Mouse (Mus musculus) liver, postnatal 0 days (tissue): ENCODE measurements around the gene Tcp11. TPM values are rescaled to one million over a fixed set of nuclear protein-coding genes. Genes with fewer than 3 reads are reported as not detected.

Experiments used
- ATAC-seq: fragments of 200-750 bp; cut with Nextera tagmentation; 2 replicates; pipeline ENCODE4 v1.8.0; 2017; ENCODE audit warnings: mild to moderate bottlenecking, moderate library complexity
- DNase-seq: peaks from one replicate; pipeline ENCODE4 v3.0.0-alpha.2; 2016
- H3K27ac ChIP-seq: fragments of 300-500 bp; sonication (generic); 2 replicates; pipeline ENCODE4 v1.5.1; 2014; ENCODE audit warnings: antibody characterized with exemption, moderate library complexity, mild to moderate bottlenecking, low read depth
- H3K27me3 ChIP-seq: fragments of 300-500 bp; sonication (generic); 2 replicates; pipeline ENCODE4 v1.6.1; 2014; ENCODE audit warnings: low read length, control low read depth, mixed read lengths; ENCODE audit not compliant: insufficient read depth
- H3K36me3 ChIP-seq: fragments of 300-500 bp; sonication (generic); replicated peaks from 2 replicates; pipeline ENCODE4 v1.6.1; 2014; ENCODE audit warnings: mild to moderate bottlenecking, control low read depth, low read length, moderate library complexity, mixed read lengths; ENCODE audit not compliant: insufficient read depth
- H3K4me1 ChIP-seq: fragments of 300-500 bp; sonication (generic); 2 replicates; pipeline ENCODE4 v1.6.1; 2014; ENCODE audit warnings: antibody characterized with exemption, mild to moderate bottlenecking, control low read depth; ENCODE audit not compliant: insufficient read depth
- H3K4me2 ChIP-seq: fragments of 300-500 bp; sonication (generic); 2 replicates; pipeline ENCODE4 v1.6.1; 2014; ENCODE audit warnings: low read depth, mild to moderate bottlenecking, low read length, moderate library complexity, mixed read lengths
- H3K4me3 ChIP-seq: fragments of 300-500 bp; sonication (generic); 2 replicates; pipeline ENCODE4 v1.5.1; 2014; ENCODE audit warnings: low read depth, low read length
- H3K9ac ChIP-seq: fragments of 300-500 bp; sonication (generic); replicated peaks from 2 replicates; pipeline ENCODE4 v1.6.1; 2014; ENCODE audit warnings: mild to moderate bottlenecking, moderate library complexity
- H3K9me3 ChIP-seq: fragments of 300-500 bp; sonication (generic); 2 replicates; pipeline ENCODE4 v1.6.1; 2016; ENCODE audit warnings: mild to moderate bottlenecking, control low read depth, low read length, mixed read lengths
- CTCF ChIP-seq: sonication (generic); IDR thresholded peaks from 2 replicates; pipeline ENCODE4 v1.5.1; 2016; ENCODE audit warnings: antibody characterized with exemption, low read depth
- EP300 ChIP-seq: IDR thresholded peaks from 2 replicates; pipeline ENCODE4 v1.6.1; 2016; ENCODE audit warnings: antibody characterized with exemption, low read depth, mild to moderate bottlenecking
- WGBS: fragments of 180-500 bp; shearing (Covaris S2); extraction: QIAGEN DNeasy Blood & Tissue Kit; methylation state at CpG from one replicate; pipeline ENCODE4 v1.1.7; 2014; ENCODE audit not compliant: insufficient replicate concordance; 5-methylcytosine and 5-hydroxymethylcytosine counted together
- polyA plus RNA-seq: library from polyadenylated mRNA; unstranded; fragments of >200 nt; fragmentation: Nextera tagmentation; extraction: Ambion mirVana; gene quantifications from 2 replicates; pipeline ENCODE4 v1.2.1, GENCODE M21; 2015

Gene Tcp11
- polyA plus RNA-seq, 1 experiment from 2014 or later = 0.07 TPM

DNA sequence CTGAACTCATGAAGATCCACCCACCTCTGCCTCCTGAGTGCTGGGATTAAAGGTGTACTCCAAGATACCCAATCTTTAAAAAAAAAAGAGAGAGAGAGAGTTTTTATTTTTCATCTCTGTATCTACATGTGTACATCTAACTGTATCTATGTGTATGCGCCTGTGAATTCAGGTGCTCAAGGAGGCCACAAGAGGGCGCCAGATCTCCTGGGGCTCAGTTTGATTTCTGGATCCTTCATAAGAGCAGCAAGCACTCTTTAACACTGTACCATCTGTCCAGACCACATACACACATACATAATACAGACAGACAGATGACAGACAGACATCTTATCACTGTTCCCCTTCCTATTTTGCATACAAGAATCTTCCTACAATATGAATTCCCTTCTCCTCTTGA, 11.9 kb upstream of the Tcp11 start:
- 89% methylated on average over 2 of the region's 2 CpGs for WGBS
- no peak for ATAC-seq
- no peak for DNase-seq
- Histone ChIP-seq H3K4me2 (no peak overlapping the region), H3K27ac (no peak overlapping the region), H3K9me3 (0 out of 2 replicates have a peak, but pooled peaks cover 2% of the 10 kb centered on the region), H3K9ac (no peak overlapping the region), H3K27me3 (no peaks in the 10 kb centered on the region), H3K4me1 (no peaks in the 10 kb centered on the region), H3K36me3 (no peaks in the 10 kb centered on the region), H3K4me3 (no peak overlapping the region)
- no peak for TF ChIP-seq EP300
- TF ChIP-seq CTCF = peak; percentile 43

GRCm38 (mm10) chr17:28088718-28089117, 8.3 kb upstream of the Tcp11 start:
- DNase-seq (no peak), ATAC-seq (no peak)
- H3K27me3 ChIP-seq = no peaks in the 10 kb centered on the region
- no peak overlapping the region for H3K9ac ChIP-seq
- H3K9me3 ChIP-seq = no peaks in the 10 kb centered on the region
- TF ChIP-seq EP300 (no peak), CTCF (no peak)
- 83% methylated on average over 6 of the region's 6 CpGs for WGBS
- H3K36me3 ChIP-seq = no peaks in the 10 kb centered on the region
- H3K4me2 ChIP-seq = no peak overlapping the region
- H3K27ac ChIP-seq = no peak overlapping the region
- no peaks in the 10 kb centered on the region for H3K4me1 ChIP-seq
- H3K4me3 ChIP-seq = no peak overlapping the region

DNA sequence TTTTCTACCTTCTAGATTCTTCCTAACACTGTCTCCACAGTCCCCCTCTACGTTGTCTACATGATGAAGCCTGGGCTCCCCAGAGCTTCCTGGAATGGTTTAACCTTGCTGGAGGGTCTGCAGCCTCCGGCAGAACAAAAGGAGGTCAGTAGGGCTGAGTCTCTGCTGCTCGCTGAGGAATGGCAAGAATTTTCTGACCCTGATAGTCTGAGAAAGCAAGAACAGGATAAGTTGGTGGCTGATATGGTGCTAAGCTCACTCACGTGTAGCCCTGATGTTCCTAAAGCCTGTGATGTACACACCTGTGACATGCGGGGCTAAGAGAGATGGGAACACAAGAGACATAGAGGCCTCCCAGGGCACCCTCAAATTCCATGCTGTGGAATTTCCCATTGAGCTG, 7.0 kb upstream of the Tcp11 start:
- TF ChIP-seq EP300 (no peak), CTCF (no peak)
- Histone ChIP-seq H3K36me3 (no peaks in the 10 kb centered on the region), H3K4me2 (no peak overlapping the region), H3K4me3 (no peak overlapping the region), H3K9ac (no peak overlapping the region), H3K9me3 (no peaks in the 10 kb centered on the region), H3K27me3 (no peaks in the 10 kb centered on the region), H3K4me1 (no peaks in the 10 kb centered on the region), H3K27ac (no peak overlapping the region)
- ATAC-seq (no peak), DNase-seq (no peak)
- WGBS = 75% methylated on average over 5 of the region's 5 CpGs

- peaks cover 7% of the 10 kb centered on the region for H3K4me1 ChIP-seq
- WGBS = under 1% methylated on average over 16 of the region's 16 CpGs
- no peak overlapping the region for H3K27ac ChIP-seq
- H3K27me3 ChIP-seq = peaks cover 3% of the 10 kb centered on the region; the same call in 1 of the 2 replicates
- peak overlapping the region; percentile 44 for H3K4me2 ChIP-seq
- no peaks in the 10 kb centered on the region for H3K36me3 ChIP-seq
- DNase-seq = peak; percentile 92
- TF ChIP-seq CTCF (peak; percentile 97), EP300 (no peak)
- no peak overlapping the region for H3K4me3 ChIP-seq
- no peaks in the 10 kb centered on the region for H3K9me3 ChIP-seq
- ATAC-seq = peak; percentile 86
- H3K9ac ChIP-seq = 0 out of 2 replicates have a peak overlapping the region, but pooled peaks have one; percentile 21
These were observed 4.5 kb upstream of the Tcp11 start for GRCm38 (mm10) chr17:28084964-28085363.

DNA sequence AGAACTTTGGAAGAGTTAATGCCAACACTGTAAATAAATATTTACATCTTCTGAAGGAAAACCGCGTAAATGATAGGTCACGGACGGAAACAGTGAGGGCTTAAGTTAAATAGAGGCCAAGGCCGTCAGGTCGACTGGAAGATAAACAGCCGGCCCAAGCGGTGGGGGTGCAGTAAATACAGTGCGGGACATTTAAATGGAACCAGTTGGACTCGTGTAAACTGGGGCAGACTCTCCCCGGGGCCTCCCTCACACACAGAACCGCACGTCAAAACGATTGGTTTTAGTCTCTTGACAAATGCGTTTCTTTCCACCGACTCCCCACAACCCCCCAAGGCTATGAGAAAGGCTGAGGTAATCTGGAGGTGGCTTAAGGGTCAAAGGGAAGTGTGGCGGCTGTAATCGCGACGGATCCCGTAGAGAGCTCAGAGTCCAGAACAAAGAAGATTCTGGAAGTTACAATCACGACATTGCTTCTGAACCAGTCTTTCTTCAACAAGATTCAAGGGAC, 4.0 kb upstream of the Tcp11 start:
- Histone ChIP-seq H3K27me3 (peaks cover 5% of the 10 kb centered on the region; the same call in 1 of the 2 replicates), H3K9ac (no peak overlapping the region), H3K4me2 (0 out of 2 replicates have a peak overlapping the region, but pooled peaks have one; percentile 1), H3K36me3 (no peaks in the 10 kb centered on the region), H3K27ac (no peak overlapping the region), H3K9me3 (no peaks in the 10 kb centered on the region), H3K4me3 (no peak overlapping the region), H3K4me1 (peaks cover 10% of the 10 kb centered on the region)
- 30% methylated on average over 22 of the region's 22 CpGs for WGBS
- TF ChIP-seq EP300 (no peak), CTCF (no peak)
- ATAC-seq (peak; percentile 47), DNase-seq (no peak)

DNA sequence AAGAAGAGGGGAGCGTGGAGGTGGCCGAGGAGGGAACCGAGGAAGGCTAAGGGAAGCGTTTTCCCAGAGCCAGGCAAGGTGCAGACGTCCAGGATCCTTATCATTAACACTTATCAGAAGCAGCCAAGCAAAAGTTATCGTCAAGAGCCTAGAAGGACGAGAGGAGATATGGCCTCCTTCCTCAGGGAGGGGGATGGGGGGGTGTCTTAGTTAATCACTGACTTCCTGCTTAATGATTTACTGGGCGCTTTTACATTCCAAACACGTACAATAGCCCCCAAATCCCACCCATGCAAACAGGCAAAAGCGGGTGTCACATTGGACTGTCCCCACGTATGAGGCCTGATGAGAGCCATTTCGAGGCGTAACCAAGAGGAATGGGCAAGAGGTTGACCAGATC, 2.4 kb upstream of the Tcp11 start:
- Histone ChIP-seq H3K4me2 (no peak overlapping the region), H3K4me3 (no peak overlapping the region), H3K4me1 (peaks cover 10% of the 10 kb centered on the region), H3K27ac (no peak overlapping the region), H3K36me3 (no peaks in the 10 kb centered on the region), H3K9ac (no peak overlapping the region), H3K27me3 (peaks cover 8% of the 10 kb centered on the region; the same call in 1 of the 2 replicates), H3K9me3 (no peaks in the 10 kb centered on the region)
- 46% methylated on average over 13 of the region's 13 CpGs for WGBS
- DNase-seq (no peak), ATAC-seq (no peak)
- TF ChIP-seq CTCF (no peak), EP300 (no peak)
